Mouse (Mus musculus) lung, postnatal 14 days (tissue): Measurements from ENCODE around the gene Lyst.
A peak's percentile ranks its signal among the peaks of the same experiment; 100 is the strongest.
"Not testable (repeated sequence)": the region's sequence is repeated elsewhere in the genome, so short reads cannot be mapped to it uniquely, and the experiment has no call there.

Source experiments
- DNase-seq: peaks from one replicate; pipeline ENCODE4 v3.0.0; 2021

Lyst gene

GRCm38 (mm10) chr13:13590048-13591011 is at the start of gene Lyst:
Gene Lyst, plus strand, starts transcription at chr13:13590397.
- peak; percentile 99 for DNase-seq

DNA sequence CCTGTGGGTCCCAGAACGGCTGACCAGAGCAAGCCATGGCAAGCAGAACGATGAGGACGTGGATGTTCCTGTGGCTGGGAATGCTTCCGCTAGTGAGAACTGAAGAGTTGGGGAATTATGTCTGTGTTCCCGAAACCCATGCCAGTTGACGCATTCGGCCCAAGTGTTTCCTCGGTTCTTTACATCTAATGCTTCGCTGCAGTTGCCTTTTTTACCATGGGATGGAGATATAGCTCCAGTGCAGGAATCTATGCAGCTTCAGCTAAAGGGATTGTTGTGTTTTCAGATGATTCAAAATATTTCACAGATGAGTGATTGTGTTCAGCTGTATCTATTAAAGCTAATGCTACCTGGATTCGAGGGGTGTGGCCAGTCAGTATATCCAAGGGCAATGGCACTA is 47.1 kb upstream of the Lyst start:
- not testable (repeated sequence) for DNase-seq

GRCm38 (mm10) chr13:13546792-13547191 is 43.4 kb upstream of the Lyst start:
- no peak for DNase-seq

- DNase-seq = no peak
Measured at GRCm38 (mm10) chr13:13547889-13548288, 42.3 kb upstream of the Lyst start.

- no peak for DNase-seq
Measured at GRCm38 (mm10) chr13:13548431-13549190, 41.6 kb upstream of the Lyst start.

DNA sequence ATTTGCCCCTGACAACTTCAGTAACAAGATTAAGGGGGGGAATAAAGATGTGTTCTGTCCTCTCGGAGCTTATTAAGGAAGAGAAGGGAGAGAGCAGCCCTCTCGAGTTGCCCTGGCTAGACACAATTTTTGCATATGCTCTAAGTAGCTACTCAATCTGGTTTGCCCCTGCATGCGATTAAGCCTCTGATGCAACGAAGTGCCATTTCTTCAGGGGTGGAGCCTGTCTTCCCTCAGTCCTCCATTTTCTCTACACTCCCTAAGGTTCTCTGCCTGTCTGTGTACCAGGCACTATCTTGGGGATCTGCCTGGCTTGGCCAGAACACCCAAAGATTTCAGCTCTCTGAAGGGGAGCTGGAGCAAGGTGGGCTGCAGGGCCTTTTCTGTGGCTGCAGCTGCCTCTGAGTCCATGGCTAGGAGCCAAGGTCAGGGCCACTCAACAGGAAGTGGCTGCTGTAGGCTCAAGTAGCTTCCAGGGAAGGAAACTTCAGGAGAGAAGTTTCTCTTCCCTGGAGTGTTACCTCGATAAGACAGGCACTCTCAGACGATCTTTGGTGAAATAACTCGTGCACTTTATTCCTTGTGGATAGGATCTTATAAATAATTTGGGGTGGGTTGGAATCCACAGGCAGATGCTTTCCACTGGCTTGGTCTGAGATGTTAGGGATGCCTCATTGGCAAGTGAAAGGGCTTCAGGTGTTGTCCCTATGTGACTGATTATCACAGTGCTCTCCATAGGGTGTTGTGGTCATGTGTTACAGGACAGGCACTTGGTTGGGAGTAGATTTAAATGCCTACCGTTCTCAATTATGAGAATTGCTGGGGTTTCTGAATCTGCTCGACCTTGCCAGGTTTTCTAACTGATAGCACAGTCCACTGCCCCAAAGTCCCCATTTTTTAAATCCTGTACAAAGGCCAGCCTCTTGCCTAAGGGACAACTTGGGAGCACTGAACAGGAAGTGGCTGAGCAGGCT is 40.2 kb upstream of the Lyst start:
- DNase-seq = peak; percentile 40

DNA sequence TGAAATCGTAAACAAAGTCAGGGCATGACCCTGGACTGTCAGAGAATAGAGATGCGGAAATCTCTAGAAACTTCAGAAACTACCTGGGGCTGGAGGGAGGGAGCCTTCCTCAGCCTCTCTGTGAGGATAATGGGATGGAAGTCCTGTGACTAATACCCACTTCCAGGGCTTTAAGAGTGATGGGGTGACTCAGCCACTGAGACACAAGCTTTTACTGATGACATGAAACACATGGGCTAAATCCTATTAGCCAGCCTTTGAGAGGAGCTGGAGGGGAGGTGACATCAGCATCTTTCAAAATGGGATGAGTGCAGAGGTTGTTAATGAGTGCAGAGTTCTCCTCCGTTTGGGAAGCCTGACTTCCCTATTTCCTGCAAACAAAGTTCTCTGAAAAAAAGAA is 38.2 kb upstream of the Lyst start:
- DNase-seq = no peak

- DNase-seq = no peak
Measured at GRCm38 (mm10) chr13:13553660-13554059, 36.5 kb upstream of the Lyst start.

GRCm38 (mm10) chr13:13555196-13555595 is 35.0 kb upstream of the Lyst start:
- no peak for DNase-seq

- no peak for DNase-seq
Measured at GRCm38 (mm10) chr13:13557001-13557743, 33.0 kb upstream of the Lyst start.

GRCm38 (mm10) chr13:13558251-13558650 is 31.9 kb upstream of the Lyst start:
- DNase-seq = no peak

DNA sequence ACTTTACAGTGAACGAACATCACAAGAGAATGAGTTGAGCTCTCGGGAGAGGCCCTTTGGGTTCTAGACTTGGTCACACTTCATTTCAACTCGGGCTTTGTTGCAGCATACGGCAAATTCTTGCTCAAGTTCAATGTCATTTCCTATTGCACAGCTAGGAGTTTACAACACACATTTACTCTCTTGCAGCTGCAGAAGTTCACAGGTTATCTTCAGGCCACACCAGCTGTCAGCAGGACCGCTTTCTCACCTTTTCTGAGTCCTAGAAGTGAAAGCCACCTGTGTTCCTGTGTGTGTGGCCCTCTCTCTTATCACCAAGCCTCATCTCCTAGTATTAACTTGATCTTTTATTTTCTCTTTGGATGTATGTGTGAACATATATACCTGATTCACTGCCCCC is 31.3 kb upstream of the Lyst start:
- DNase-seq = no peak

- DNase-seq = no peak
Measured at GRCm38 (mm10) chr13:13562571-13562970, 27.6 kb upstream of the Lyst start.

DNA sequence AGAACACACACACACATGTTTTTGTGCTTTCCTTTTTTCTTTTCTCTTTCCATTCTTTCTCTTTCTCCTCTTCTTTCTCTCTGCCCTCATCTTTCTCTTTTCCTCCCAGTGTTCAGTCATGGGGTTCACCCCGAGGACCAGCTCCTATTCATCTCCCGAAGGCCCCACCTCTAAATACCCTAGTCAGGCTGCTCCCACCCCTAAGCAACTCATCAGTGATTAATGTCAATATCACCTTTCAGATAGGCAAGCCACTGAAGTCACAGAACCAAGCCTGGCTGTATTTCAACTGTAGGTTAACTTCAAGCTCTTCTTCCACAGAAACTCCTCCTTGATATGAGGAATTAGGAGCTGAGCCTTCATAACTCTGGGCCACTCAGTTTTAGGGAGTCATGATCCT is 26.1 kb upstream of the Lyst start:
- no peak for DNase-seq

DNA sequence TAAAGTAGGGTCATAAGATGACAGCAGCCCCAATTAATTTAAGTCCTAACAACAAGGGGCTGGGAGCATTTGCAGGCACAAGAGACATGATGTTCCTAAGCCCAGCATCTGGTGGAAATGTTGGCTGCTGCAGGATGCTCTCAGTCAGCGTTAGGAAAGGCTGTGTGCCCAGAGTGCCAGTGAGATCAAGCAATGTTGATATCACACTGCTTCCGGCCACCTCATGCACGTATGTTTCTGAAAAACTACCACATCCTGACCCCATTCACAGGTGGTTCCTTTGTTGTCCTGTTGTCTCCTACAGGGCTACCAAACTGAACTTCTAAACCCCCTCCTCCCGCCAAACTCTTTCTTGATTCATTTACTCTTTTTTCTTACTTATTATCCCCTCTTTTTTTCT is 25.7 kb upstream of the Lyst start:
- DNase-seq = no peak

GRCm38 (mm10) chr13:13567640-13568039 is 22.6 kb upstream of the Lyst start:
- DNase-seq = no peak

GRCm38 (mm10) chr13:13568824-13569223 is 21.4 kb upstream of the Lyst start:
- no peak for DNase-seq

DNA sequence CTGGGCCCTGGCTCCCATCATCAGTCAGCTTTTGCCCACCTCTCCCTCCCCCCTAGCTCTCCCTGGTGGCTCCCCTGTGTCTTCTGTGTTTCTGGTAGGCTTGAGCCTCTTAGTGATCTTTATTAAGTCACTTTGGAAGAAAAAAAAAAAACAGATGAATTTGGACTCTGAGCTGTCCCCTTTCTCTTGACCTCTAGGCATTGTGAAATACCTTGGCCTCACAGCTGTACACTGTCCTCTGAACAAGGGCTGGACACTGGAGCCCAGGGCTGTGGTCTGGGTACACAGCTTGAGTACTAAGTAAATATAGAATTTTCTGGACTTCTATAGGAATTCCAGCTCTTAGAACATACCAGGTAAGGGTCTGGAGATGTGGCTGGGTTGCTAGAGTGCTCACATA is 20.6 kb upstream of the Lyst start:
- DNase-seq = peak; percentile 38

- no peak for DNase-seq
Measured at GRCm38 (mm10) chr13:13572060-13572835, 17.9 kb upstream of the Lyst start.

- no peak for DNase-seq
Measured at GRCm38 (mm10) chr13:13572941-13573340, 17.3 kb upstream of the Lyst start.
